Mouse (Mus musculus) olfactory bulb, adult 2 months (tissue): ENCODE measurements around the gene Zdhhc14.
A peak's percentile ranks its signal among the peaks of the same experiment; 100 is the strongest.

Source experiments
- CTCF ChIP-seq: fragments of 200-500 bp; IDR thresholded peaks from 2 replicates; pipeline ENCODE4 v1.5.1; 2012; ENCODE audit warnings: low read depth, mild to moderate bottlenecking, low read length, moderate library complexity; ENCODE audit not compliant: insufficient read depth
- POLR2A ChIP-seq: fragments of 200-500 bp; IDR thresholded peaks from 2 replicates; pipeline ENCODE4 v1.6.1; 2012; ENCODE audit warnings: mild to moderate bottlenecking, low read depth, low read length, moderate library complexity; ENCODE audit not compliant: insufficient read depth

GRCm38 (mm10) chr17:5491031-5491800 lies 1.1 kb upstream of the Zdhhc14 start:
- peak; percentile 90 for TF ChIP-seq POLR2A
- TF ChIP-seq CTCF = no peak
